Mouse (Mus musculus) heart, adult 2 months (tissue): Measurements from ENCODE around the gene Itgb3. TPM values are rescaled to one million over a fixed set of nuclear protein-coding genes. Genes with fewer than 3 reads are reported as not detected.

Source experiments
- DNase-seq, 2 experiments: peaks; one replicate each; pipeline ENCODE4 v3.0.0; 2021
- H3K27ac ChIP-seq: fragments of 200-600 bp; 2 replicates; pipeline ENCODE4 v1.8.1; 2022
- H3K27me3 ChIP-seq: fragments of 200-500 bp; 2 replicates; pipeline ENCODE4 v1.6.1; 2012; ENCODE audit warnings: mild to moderate bottlenecking, low read length, inconsistent platforms, mixed read lengths; ENCODE audit not compliant: control insufficient read depth, insufficient read depth
- H3K36me3 ChIP-seq: fragments of 200-500 bp; 2 replicates; pipeline ENCODE4 v1.6.1; 2012; ENCODE audit warnings: low read length, inconsistent platforms; ENCODE audit not compliant: control insufficient read depth, insufficient read depth
- H3K4me1 ChIP-seq: fragments of 200-500 bp; 2 replicates; pipeline ENCODE4 v1.6.1; 2011; ENCODE audit warnings: low read length; ENCODE audit not compliant: control insufficient read depth, insufficient read depth
- H3K4me3 ChIP-seq: fragments of 200-600 bp; 2 replicates; pipeline ENCODE4 v1.8.1; 2022
- H3K79me2 ChIP-seq: fragments of 200-500 bp; replicated peaks from 2 replicates; pipeline ENCODE4 v1.6.1; 2012; ENCODE audit warnings: mild to moderate bottlenecking, inconsistent platforms, low read length, moderate library complexity, mixed read lengths; ENCODE audit not compliant: control insufficient read depth, insufficient read depth
- H3K9ac ChIP-seq: fragments of 200-500 bp; 2 replicates; pipeline ENCODE4 v1.6.1; 2012; ENCODE audit warnings: low read depth, mild to moderate bottlenecking, control low read depth, inconsistent platforms, low read length, mixed read lengths
- CTCF ChIP-seq: fragments of 200-600 bp; IDR thresholded peaks from 2 replicates; pipeline ENCODE4 v1.8.1; 2022; ENCODE audit warnings: antibody characterized with exemption, mild to moderate bottlenecking, moderate library complexity
- EP300 ChIP-seq: fragments of 200-500 bp; IDR thresholded peaks from 2 replicates; pipeline ENCODE4 v1.6.1; 2011; ENCODE audit warnings: low read depth, low read length, control low read depth; ENCODE audit not compliant: insufficient read depth
- POLR2A ChIP-seq: fragments of 200-500 bp; IDR thresholded peaks from 2 replicates; pipeline ENCODE4 v1.6.1; 2011; ENCODE audit warnings: mild to moderate bottlenecking, low read depth, low read length, control low read depth; ENCODE audit not compliant: insufficient read depth
- WGBS: fragments of 180-500 bp; shearing (Covaris S2); methylation state at CpG from one replicate; pipeline ENCODE4 v1.1.7; 2018; 5-methylcytosine and 5-hydroxymethylcytosine counted together
- intact Hi-C: fragments of 180-260 bp; cut with DNase I; formaldehyde crosslinking; loops from one replicate; pipeline ENCODE4 v1.15.1; 2025
- polyA plus RNA-seq: library from polyadenylated mRNA; depleted of rRNA; stranded (reverse); fragments of >200 nt; gene quantifications from 2 replicates; pipeline ENCODE4 v1.2.3, GENCODE M21; 2012
- total RNA-seq, 2 experiments: library from RNA; stranded (reverse); gene quantifications; 2 replicates each; pipeline ENCODE4 v1.2.3; 2021

Gene Itgb3
- total and polyA plus RNA-seq, 3 experiments = 2.3 to 8.1 (median 2.7) TPM

GRCm38 (mm10) chr11:104662573-104662972 lies 54.8 kb downstream of the Itgb3 start:
- DNase-seq = no peak
- TF ChIP-seq CTCF = no peak
- TF ChIP-seq POLR2A = no peak
- TF ChIP-seq EP300 = no peak
- H3K27me3 ChIP-seq = no peaks in the 10 kb centered on the region
- H3K4me1 ChIP-seq = no peaks in the 10 kb centered on the region; the same call in 1 of the 2 replicates
- 80% methylated on average over 11 of the region's 11 CpGs for WGBS
- no peaks in the 10 kb centered on the region for H3K36me3 ChIP-seq
- H3K4me3 ChIP-seq = no peak overlapping the region
- no peak overlapping the region for H3K9ac ChIP-seq
- H3K27ac ChIP-seq = no peak overlapping the region
- H3K79me2 ChIP-seq = no peaks in the 10 kb centered on the region
- intact Hi-C loops = no loop called here

GRCm38 (mm10) chr11:104663241-104663877 lies 55.6 kb downstream of the Itgb3 start:
- H3K9ac ChIP-seq = no peak overlapping the region
- H3K27ac ChIP-seq = no peak overlapping the region
- 39% methylated on average over 6 of the region's 6 CpGs for WGBS
- no peaks in the 10 kb centered on the region for H3K27me3 ChIP-seq
- TF ChIP-seq POLR2A (no peak), EP300 (no peak), CTCF (no peak)
- no peaks in the 10 kb centered on the region; the same call in 1 of the 2 replicates for H3K4me1 ChIP-seq
- no peak for DNase-seq
- H3K4me3 ChIP-seq = no peak overlapping the region
- intact Hi-C loops = no loop called here
- no peaks in the 10 kb centered on the region for H3K79me2 ChIP-seq
- no peaks in the 10 kb centered on the region for H3K36me3 ChIP-seq

GRCm38 (mm10) chr11:104663878-104664261 lies 56.1 kb downstream of the Itgb3 start:
- Histone ChIP-seq H3K79me2 (no peaks in the 10 kb centered on the region), H3K27me3 (no peaks in the 10 kb centered on the region), H3K9ac (no peak overlapping the region), H3K4me3 (no peak overlapping the region), H3K4me1 (no peaks in the 10 kb centered on the region; the same call in 1 of the 2 replicates), H3K36me3 (no peaks in the 10 kb centered on the region), H3K27ac (no peak overlapping the region)
- DNase-seq = no peak
- 34% methylated on average over 3 of the region's 3 CpGs for WGBS
- intact Hi-C loops = no loop called here
- TF ChIP-seq EP300 = no peak
- TF ChIP-seq CTCF = no peak
- TF ChIP-seq POLR2A = no peak

DNA sequence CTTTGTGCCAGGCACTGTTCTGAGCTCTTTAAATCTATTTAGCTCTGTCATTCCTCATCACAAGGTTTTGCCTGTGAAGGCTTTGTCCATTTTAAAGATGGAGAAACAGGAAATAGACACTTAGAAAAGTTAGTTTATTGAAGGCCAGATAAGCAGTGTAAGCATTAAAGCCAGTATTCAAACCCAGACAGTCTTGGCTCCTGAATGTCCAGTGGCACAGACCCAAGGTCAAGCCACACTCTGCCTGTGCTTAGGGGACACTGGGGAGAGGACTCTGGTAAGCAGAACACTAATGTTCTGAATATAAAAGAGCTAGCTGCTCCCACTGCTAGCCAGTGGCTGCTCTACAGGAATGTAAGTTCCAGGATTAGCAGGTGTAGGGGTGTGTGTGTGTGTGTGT lies 56.6 kb downstream of the Itgb3 start:
- intact Hi-C loops = no loop called here
- Histone ChIP-seq H3K4me3 (no peak overlapping the region), H3K4me1 (no peaks in the 10 kb centered on the region; the same call in 1 of the 2 replicates), H3K9ac (no peak overlapping the region), H3K79me2 (no peaks in the 10 kb centered on the region), H3K27me3 (no peaks in the 10 kb centered on the region), H3K36me3 (no peaks in the 10 kb centered on the region), H3K27ac (no peak overlapping the region)
- TF ChIP-seq CTCF (no peak), POLR2A (no peak)
- DNase-seq = no peak

DNA sequence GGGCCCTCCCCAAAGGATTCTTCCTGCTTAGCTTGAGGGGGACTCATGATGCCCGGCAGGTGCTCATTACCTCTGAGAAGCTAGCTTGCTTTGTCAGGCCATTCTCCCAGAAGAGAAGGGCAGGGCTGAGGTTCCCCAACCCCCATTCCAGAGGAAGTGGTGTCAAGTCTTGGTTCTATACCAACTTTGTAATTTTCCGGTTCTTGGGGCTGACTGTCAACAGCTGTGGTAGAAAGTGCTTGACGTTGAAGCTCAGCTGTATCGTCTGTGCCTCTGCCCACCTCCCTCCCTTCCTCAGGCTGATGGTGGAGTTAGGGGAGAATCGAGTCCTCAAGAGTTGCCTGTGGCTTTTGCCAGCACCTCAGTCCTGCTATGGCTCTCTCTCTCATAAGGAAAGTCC lies 59.6 kb downstream of the Itgb3 start:
- intact Hi-C loops = no loop called here
- no peak for TF ChIP-seq POLR2A
- TF ChIP-seq EP300 = no peak
- no peak for TF ChIP-seq CTCF

DNA sequence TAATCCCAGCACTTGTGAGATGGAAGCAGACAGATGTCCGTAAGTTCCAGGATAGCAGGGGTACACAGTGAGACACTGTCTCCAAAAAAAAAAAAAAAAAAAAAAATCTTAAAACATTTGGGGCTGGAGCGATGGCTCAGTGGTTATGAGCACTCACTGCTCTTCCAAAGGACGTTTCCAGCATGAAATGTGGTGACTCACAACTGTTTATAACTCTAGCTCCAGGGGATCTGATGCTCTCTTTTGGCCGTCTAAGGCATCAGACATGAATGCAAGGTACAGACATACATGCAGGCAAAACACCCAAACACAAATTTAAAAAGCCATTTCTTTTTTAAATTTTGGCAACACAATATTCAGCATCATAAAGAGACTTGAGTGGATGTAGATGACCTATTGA lies 65.6 kb downstream of the Itgb3 start:
- intact Hi-C loops = no loop called here
- 78% methylated on average over 4 of the region's 4 CpGs for WGBS
- H3K27me3 ChIP-seq = no peaks in the 10 kb centered on the region
- H3K27ac ChIP-seq = no peak overlapping the region
- H3K36me3 ChIP-seq = no peaks in the 10 kb centered on the region
- H3K9ac ChIP-seq = no peak overlapping the region
- H3K79me2 ChIP-seq = no peaks in the 10 kb centered on the region
- no peak overlapping the region for H3K4me3 ChIP-seq
- H3K4me1 ChIP-seq = no peaks in the 10 kb centered on the region
- TF ChIP-seq EP300 (no peak), CTCF (no peak), POLR2A (no peak)
- no peak for DNase-seq

More for the DNA sequence above, 59.6 kb downstream of the Itgb3 start:
- Histone ChIP-seq H3K9ac (no peak overlapping the region), H3K36me3 (no peaks in the 10 kb centered on the region), H3K79me2 (no peaks in the 10 kb centered on the region), H3K4me3 (no peak overlapping the region), H3K4me1 (no peaks in the 10 kb centered on the region; the same call in 1 of the 2 replicates), H3K27ac (no peak overlapping the region), H3K27me3 (no peaks in the 10 kb centered on the region)
- no peak for DNase-seq
- 53% methylated on average over 5 of the region's 5 CpGs for WGBS
